Mouse (Mus musculus): ENCODE data around the gene Vipr1. TPM values are rescaled to one million over a fixed set of nuclear protein-coding genes. Genes with fewer than 3 reads are reported as not detected.

Gene Vipr1
- total and polyA plus RNA-seq, 2 experiments, result 16.7 to 22.2 TPM

- Histone ChIP-seq H3K9ac (ENCODE audit: low read depth, low read length) (no peak overlapping the region), H3K4me3 (ENCODE audit: insufficient read depth, low read depth, low read length) (no peak overlapping the region), H3K4me1 (ENCODE audit: control insufficient read depth, insufficient read depth, low read length) (no peaks in the 10 kb centered on the region), H3K36me3 (ENCODE audit: control insufficient read depth, insufficient read depth, low read length) (no peaks in the 10 kb centered on the region), H3K27ac (replicated peaks; ENCODE audit: insufficient read depth, low read depth, low read length) (no peak overlapping the region), H3K27me3 (ENCODE audit: control insufficient read depth, insufficient read depth, low read length) (no peaks in the 10 kb centered on the region), H3K79me2 (ENCODE audit: control insufficient read depth, insufficient read depth, low read length) (no peaks in the 10 kb centered on the region)
- 66% methylated on average over 6 of the region's 6 CpGs for WGBS
- no peak for DNase-seq (ENCODE audit: extremely low read depth, low read depth, low spot score)
- TF ChIP-seq POLR2A (IDR thresholded peaks at IDR 0.05; ENCODE audit: extremely low read depth, insufficient read depth, low read length) (no peak), CTCF (IDR thresholded peaks at IDR 0.05; ENCODE audit: low read depth, low read length) (no peak)
These were observed 33.1 kb upstream of the Vipr1 start for GRCm38 (mm10) chr9:121609381-121609780.

GRCm38 (mm10) chr9:121613192-121613591 lies 29.3 kb upstream of the Vipr1 start:
- WGBS, result 57% methylated on average over 5 of the region's 5 CpGs
- no peaks in the 10 kb centered on the region for H3K27me3 ChIP-seq (ENCODE audit: control insufficient read depth, insufficient read depth, low read length)
- no peak overlapping the region for H3K4me3 ChIP-seq (ENCODE audit: insufficient read depth, low read depth, low read length)
- H3K36me3 ChIP-seq (ENCODE audit: control insufficient read depth, insufficient read depth, low read length), result no peaks in the 10 kb centered on the region
- H3K4me1 ChIP-seq (ENCODE audit: control insufficient read depth, insufficient read depth, low read length), result no peaks in the 10 kb centered on the region
- TF ChIP-seq CTCF (IDR thresholded peaks at IDR 0.05; ENCODE audit: low read depth, low read length) (no peak), POLR2A (IDR thresholded peaks at IDR 0.05; ENCODE audit: extremely low read depth, insufficient read depth, low read length) (no peak)
- no peak for DNase-seq (ENCODE audit: extremely low read depth, low read depth, low spot score)
- no peak overlapping the region for H3K9ac ChIP-seq (ENCODE audit: low read depth, low read length)
- H3K27ac ChIP-seq (replicated peaks; ENCODE audit: insufficient read depth, low read depth, low read length), result no peak overlapping the region
- H3K79me2 ChIP-seq (ENCODE audit: control insufficient read depth, insufficient read depth, low read length), result no peaks in the 10 kb centered on the region

- no peaks in the 10 kb centered on the region for H3K4me1 ChIP-seq (ENCODE audit: control insufficient read depth, insufficient read depth, low read length)
- TF ChIP-seq CTCF (IDR thresholded peaks at IDR 0.05; ENCODE audit: low read depth, low read length) (no peak), POLR2A (IDR thresholded peaks at IDR 0.05; ENCODE audit: extremely low read depth, insufficient read depth, low read length) (no peak)
- no peak overlapping the region for H3K9ac ChIP-seq (ENCODE audit: low read depth, low read length)
- DNase-seq (ENCODE audit: extremely low read depth, low read depth, low spot score), result no peak
- H3K27ac ChIP-seq (replicated peaks; ENCODE audit: insufficient read depth, low read depth, low read length), result no peak overlapping the region
- no peaks in the 10 kb centered on the region for H3K36me3 ChIP-seq (ENCODE audit: control insufficient read depth, insufficient read depth, low read length)
- H3K79me2 ChIP-seq (ENCODE audit: control insufficient read depth, insufficient read depth, low read length), result no peaks in the 10 kb centered on the region
- H3K27me3 ChIP-seq (ENCODE audit: control insufficient read depth, insufficient read depth, low read length), result no peaks in the 10 kb centered on the region
- no peak overlapping the region for H3K4me3 ChIP-seq (ENCODE audit: insufficient read depth, low read depth, low read length)
These were observed 28.2 kb upstream of the Vipr1 start for GRCm38 (mm10) chr9:121614241-121614757.

GRCm38 (mm10) chr9:121616471-121616870 lies 26.0 kb upstream of the Vipr1 start:
- no peaks in the 10 kb centered on the region for H3K79me2 ChIP-seq (ENCODE audit: control insufficient read depth, insufficient read depth, low read length)
- no peak overlapping the region for H3K4me3 ChIP-seq (ENCODE audit: insufficient read depth, low read depth, low read length)
- WGBS, result 61% methylated on average over 3 of the region's 3 CpGs
- DNase-seq (ENCODE audit: extremely low read depth, low read depth, low spot score), result no peak
- H3K27me3 ChIP-seq (ENCODE audit: control insufficient read depth, insufficient read depth, low read length), result no peaks in the 10 kb centered on the region
- H3K9ac ChIP-seq (ENCODE audit: low read depth, low read length), result no peak overlapping the region
- TF ChIP-seq POLR2A (IDR thresholded peaks at IDR 0.05; ENCODE audit: extremely low read depth, insufficient read depth, low read length) (no peak), CTCF (IDR thresholded peaks at IDR 0.05; ENCODE audit: low read depth, low read length) (peak; percentile 64)
- no peaks in the 10 kb centered on the region for H3K36me3 ChIP-seq (ENCODE audit: control insufficient read depth, insufficient read depth, low read length)
- no peaks in the 10 kb centered on the region for H3K4me1 ChIP-seq (ENCODE audit: control insufficient read depth, insufficient read depth, low read length)
- no peak overlapping the region for H3K27ac ChIP-seq (replicated peaks; ENCODE audit: insufficient read depth, low read depth, low read length)

GRCm38 (mm10) chr9:121619441-121619840 lies 23.1 kb upstream of the Vipr1 start:
- no peak overlapping the region for H3K9ac ChIP-seq (ENCODE audit: low read depth, low read length)
- H3K4me3 ChIP-seq (ENCODE audit: insufficient read depth, low read depth, low read length), result no peak overlapping the region
- 71% methylated on average over 7 of the region's 7 CpGs for WGBS

GRCm38 (mm10) chr9:121623235-121623634 lies 19.3 kb upstream of the Vipr1 start:
- TF ChIP-seq CTCF (IDR thresholded peaks at IDR 0.05; ENCODE audit: low read depth, low read length) (no peak), POLR2A (IDR thresholded peaks at IDR 0.05; ENCODE audit: extremely low read depth, insufficient read depth, low read length) (no peak)
- Histone ChIP-seq H3K9ac (ENCODE audit: low read depth, low read length) (no peak overlapping the region), H3K27ac (replicated peaks; ENCODE audit: insufficient read depth, low read depth, low read length) (no peak overlapping the region), H3K36me3 (ENCODE audit: control insufficient read depth, insufficient read depth, low read length) (no peaks in the 10 kb centered on the region), H3K4me3 (ENCODE audit: insufficient read depth, low read depth, low read length) (no peak overlapping the region), H3K4me1 (ENCODE audit: control insufficient read depth, insufficient read depth, low read length) (no peaks in the 10 kb centered on the region; the same call in 1 of the 2 replicates), H3K27me3 (ENCODE audit: control insufficient read depth, insufficient read depth, low read length) (no peaks in the 10 kb centered on the region; the same call in 1 of the 2 replicates), H3K79me2 (ENCODE audit: control insufficient read depth, insufficient read depth, low read length) (no peaks in the 10 kb centered on the region)
- peak; percentile 63 for DNase-seq (ENCODE audit: extremely low read depth, low read depth, low spot score)
- WGBS, result 65% methylated on average over 4 of the region's 4 CpGs

More at GRCm38 (mm10) chr9:121619441-121619840, 23.1 kb upstream of the Vipr1 start:
- no peaks in the 10 kb centered on the region for H3K79me2 ChIP-seq (ENCODE audit: control insufficient read depth, insufficient read depth, low read length)
- H3K27me3 ChIP-seq (ENCODE audit: control insufficient read depth, insufficient read depth, low read length), result no peaks in the 10 kb centered on the region; the same call in 1 of the 2 replicates
- no peak for DNase-seq (ENCODE audit: extremely low read depth, low read depth, low spot score)
- no peak for TF ChIP-seq POLR2A (IDR thresholded peaks at IDR 0.05; ENCODE audit: extremely low read depth, insufficient read depth, low read length)
- no peak for TF ChIP-seq CTCF (IDR thresholded peaks at IDR 0.05; ENCODE audit: low read depth, low read length)
- H3K27ac ChIP-seq (replicated peaks; ENCODE audit: insufficient read depth, low read depth, low read length), result no peak overlapping the region
- no peaks in the 10 kb centered on the region for H3K36me3 ChIP-seq (ENCODE audit: control insufficient read depth, insufficient read depth, low read length)
- no peaks in the 10 kb centered on the region for H3K4me1 ChIP-seq (ENCODE audit: control insufficient read depth, insufficient read depth, low read length)

Measured in liver, adult 2 months (tissue).